Mouse (Mus musculus): ENCODE measurements at regions not wholly inside any gene's neighbourhood (a gene's known extent, or its start where the extent isn't known, plus 50 kb on each side); places are given as distances from the start of the nearest gene placed in this dataset.
"Not testable (repeated sequence)": the region's sequence is repeated elsewhere in the genome, so short reads cannot be mapped to it uniquely, and the experiment has no call there.

DNA sequence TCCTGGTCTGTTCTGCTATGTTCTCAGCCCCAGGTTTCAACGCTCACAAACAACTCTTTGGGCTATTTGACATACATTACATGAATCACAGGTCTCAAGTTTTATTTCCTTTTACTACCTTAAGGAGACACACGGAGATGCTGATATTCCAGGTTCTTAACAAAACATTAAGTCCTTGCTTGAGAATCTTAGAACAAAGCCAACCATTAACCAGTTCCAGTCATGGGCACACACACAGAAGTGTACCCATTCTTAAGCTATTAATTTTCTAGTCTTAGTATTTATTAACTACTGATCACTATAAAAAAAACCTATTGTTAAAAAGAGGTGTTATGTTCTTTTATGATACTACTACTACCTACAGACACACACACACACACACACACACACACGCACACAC is 235.7 kb downstream of the Kif20b start:
- no peak overlapping the region for H3K27ac ChIP-seq (ENCODE audit: insufficient read depth, low read depth, low read length)
- TF ChIP-seq POLR2A (IDR thresholded peaks at IDR 0.05; ENCODE audit: low read depth, low read length) (no peak), CTCF (IDR thresholded peaks at IDR 0.05; ENCODE audit: extremely low read depth, insufficient read length, insufficient replicate concordance, low read depth, low read length) (no peak)

DNA sequence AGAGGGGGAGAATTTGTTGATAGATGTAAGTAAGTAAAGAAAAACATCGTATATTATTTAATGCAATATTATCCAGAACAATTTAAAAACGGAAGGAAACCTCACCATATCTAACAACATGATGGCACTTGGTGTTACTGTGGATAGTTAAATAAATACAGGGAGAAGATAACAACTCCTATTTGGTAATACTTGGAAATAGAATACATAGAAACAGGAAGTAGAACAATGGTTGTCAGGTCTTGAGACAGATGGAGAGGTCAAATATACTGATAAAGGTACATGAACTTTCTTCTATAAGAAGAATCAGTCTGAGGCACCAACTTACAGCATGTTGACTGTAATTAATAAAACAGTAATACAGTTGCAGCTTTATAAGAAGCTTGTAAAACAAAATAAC is 242.6 kb downstream of the Kif20b start:
- TF ChIP-seq POLR2A (IDR thresholded peaks at IDR 0.05; ENCODE audit: low read depth, low read length) (no peak), CTCF (IDR thresholded peaks at IDR 0.05; ENCODE audit: extremely low read depth, insufficient read length, insufficient replicate concordance, low read depth, low read length) (no peak)
- H3K27me3 ChIP-seq (ENCODE audit: control insufficient read depth, insufficient read depth, low read length) = no peaks in the 10 kb centered on the region
- 60% methylated on average over 2 of the region's 2 CpGs for WGBS

More for the DNA sequence above, 235.7 kb downstream of the Kif20b start:
- H3K27me3 ChIP-seq (ENCODE audit: control insufficient read depth, insufficient read depth, low read length) = no peaks in the 10 kb centered on the region
- 84% methylated on average over 3 of the region's 3 CpGs for WGBS
- no peaks in the 10 kb centered on the region for H3K36me3 ChIP-seq (ENCODE audit: control insufficient read depth, insufficient read depth, low read length)
- H3K4me3 ChIP-seq (ENCODE audit: low read depth, low read length) = no peak overlapping the region
- no peaks in the 10 kb centered on the region for H3K4me1 ChIP-seq (ENCODE audit: control insufficient read depth, insufficient read depth, insufficient read length, low read length)

DNA sequence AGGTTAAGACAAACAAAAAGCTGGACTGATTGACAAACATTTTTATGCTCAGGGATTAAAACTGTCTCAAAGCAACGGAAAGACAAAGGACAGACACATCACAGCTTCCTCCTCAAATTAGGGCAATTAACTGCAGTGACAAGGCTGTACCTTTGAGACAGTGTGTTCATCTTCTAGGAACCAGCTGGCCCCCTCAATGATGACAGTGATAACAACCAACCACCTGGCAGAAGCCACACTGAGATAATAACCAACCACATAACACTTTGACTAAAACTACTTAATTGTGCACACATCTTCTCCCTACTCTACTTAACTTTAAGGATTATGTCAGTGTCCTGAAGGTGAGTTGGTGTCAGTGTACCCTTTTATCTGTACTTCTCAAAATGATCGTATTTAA is 248.4 kb downstream of the Kif20b start:
- 63% methylated on average over 2 of the region's 2 CpGs for WGBS
- H3K36me3 ChIP-seq (ENCODE audit: control insufficient read depth, insufficient read depth, low read length) = no peaks in the 10 kb centered on the region
- TF ChIP-seq POLR2A (IDR thresholded peaks at IDR 0.05; ENCODE audit: low read depth, low read length) (no peak), CTCF (IDR thresholded peaks at IDR 0.05; ENCODE audit: extremely low read depth, insufficient read length, insufficient replicate concordance, low read depth, low read length) (no peak)
- H3K4me1 ChIP-seq (ENCODE audit: control insufficient read depth, insufficient read depth, insufficient read length, low read length) = no peaks in the 10 kb centered on the region
- no peaks in the 10 kb centered on the region for H3K27me3 ChIP-seq (ENCODE audit: control insufficient read depth, insufficient read depth, low read length)
- no peak overlapping the region for H3K27ac ChIP-seq (ENCODE audit: insufficient read depth, low read depth, low read length)
- no peak overlapping the region for H3K4me3 ChIP-seq (ENCODE audit: low read depth, low read length)

More for the DNA sequence above, 242.6 kb downstream of the Kif20b start:
- Histone ChIP-seq H3K36me3 (ENCODE audit: control insufficient read depth, insufficient read depth, low read length) (no peaks in the 10 kb centered on the region), H3K4me1 (ENCODE audit: control insufficient read depth, insufficient read depth, insufficient read length, low read length) (no peaks in the 10 kb centered on the region), H3K27ac (ENCODE audit: insufficient read depth, low read depth, low read length) (no peak overlapping the region), H3K4me3 (ENCODE audit: low read depth, low read length) (no peak overlapping the region)

DNA sequence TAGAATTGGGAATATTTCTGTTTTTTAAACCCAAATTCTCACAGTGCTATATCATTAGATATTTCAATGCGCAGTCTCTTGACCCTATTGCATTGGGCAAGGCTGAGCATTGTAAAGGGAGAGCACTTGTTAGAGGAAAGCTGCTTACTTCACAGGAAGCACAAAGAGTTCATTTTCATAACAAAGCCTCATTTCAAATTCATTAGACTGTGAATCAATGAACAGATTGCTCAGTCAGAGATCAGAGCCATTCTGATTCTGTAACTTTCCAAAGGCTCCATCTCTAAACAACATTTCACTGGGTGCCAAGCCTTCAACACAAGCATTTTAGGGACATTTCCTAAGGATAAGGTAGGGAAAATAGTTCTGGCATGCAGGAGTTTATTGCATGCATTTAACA is 257.9 kb downstream of the Kif20b start:
- Histone ChIP-seq H3K27me3 (ENCODE audit: control insufficient read depth, insufficient read depth, low read length) (no peaks in the 10 kb centered on the region), H3K4me1 (ENCODE audit: control insufficient read depth, insufficient read depth, insufficient read length, low read length) (no peaks in the 10 kb centered on the region), H3K36me3 (ENCODE audit: control insufficient read depth, insufficient read depth, low read length) (no peaks in the 10 kb centered on the region), H3K27ac (ENCODE audit: insufficient read depth, low read depth, low read length) (no peak overlapping the region), H3K4me3 (ENCODE audit: low read depth, low read length) (no peak overlapping the region)
- 92% methylated on average over 1 of the region's 1 CpGs for WGBS
- TF ChIP-seq POLR2A (IDR thresholded peaks at IDR 0.05; ENCODE audit: low read depth, low read length) = no peak
- no peak for TF ChIP-seq CTCF (IDR thresholded peaks at IDR 0.05; ENCODE audit: extremely low read depth, insufficient read length, insufficient replicate concordance, low read depth, low read length)

DNA sequence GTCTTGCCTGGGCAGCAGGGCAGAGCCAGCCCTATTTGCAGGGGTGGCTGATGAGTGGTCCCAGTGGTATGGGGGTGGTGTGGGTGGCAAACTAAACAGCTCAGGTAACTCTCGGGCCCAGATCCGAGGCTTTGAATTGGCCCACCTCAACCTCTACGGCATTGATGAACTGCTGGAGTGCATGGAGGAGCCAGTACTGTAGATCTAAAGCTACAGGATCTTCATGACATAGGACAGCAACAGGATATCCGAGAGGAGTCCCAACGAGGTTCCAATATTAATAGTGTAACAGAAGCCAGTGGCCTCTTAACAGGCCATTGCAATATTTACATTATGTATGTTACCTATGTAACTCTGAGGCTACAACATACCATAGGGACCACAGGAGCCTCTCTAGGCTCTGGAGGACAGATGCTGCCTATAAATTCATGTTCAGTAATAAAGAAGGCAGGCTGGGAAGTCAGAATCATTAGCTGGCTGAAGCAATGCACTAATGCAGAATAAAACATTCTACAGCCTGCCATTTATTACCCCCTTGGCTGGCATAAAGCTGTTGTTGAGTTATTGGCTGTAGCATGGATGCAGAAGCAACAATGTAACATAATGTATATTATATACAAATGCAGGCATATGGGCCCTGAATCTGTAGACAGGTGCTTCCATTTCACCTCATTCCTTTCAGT is 283.5 kb downstream of the Kif20b start:
- TF ChIP-seq POLR2A (IDR thresholded peaks at IDR 0.05; ENCODE audit: low read depth, low read length) (no peak), CTCF (IDR thresholded peaks at IDR 0.05; ENCODE audit: extremely low read depth, insufficient read length, insufficient replicate concordance, low read depth, low read length) (no peak)
- no peak overlapping the region for H3K27ac ChIP-seq (ENCODE audit: insufficient read depth, low read depth, low read length)
- WGBS = 80% methylated on average over 5 of the region's 5 CpGs
- H3K27me3 ChIP-seq (ENCODE audit: control insufficient read depth, insufficient read depth, low read length) = no peaks in the 10 kb centered on the region
- no peak overlapping the region for H3K4me3 ChIP-seq (ENCODE audit: low read depth, low read length)
- no peaks in the 10 kb centered on the region for H3K36me3 ChIP-seq (ENCODE audit: control insufficient read depth, insufficient read depth, low read length)
- no peaks in the 10 kb centered on the region for H3K4me1 ChIP-seq (ENCODE audit: control insufficient read depth, insufficient read depth, insufficient read length, low read length)

DNA sequence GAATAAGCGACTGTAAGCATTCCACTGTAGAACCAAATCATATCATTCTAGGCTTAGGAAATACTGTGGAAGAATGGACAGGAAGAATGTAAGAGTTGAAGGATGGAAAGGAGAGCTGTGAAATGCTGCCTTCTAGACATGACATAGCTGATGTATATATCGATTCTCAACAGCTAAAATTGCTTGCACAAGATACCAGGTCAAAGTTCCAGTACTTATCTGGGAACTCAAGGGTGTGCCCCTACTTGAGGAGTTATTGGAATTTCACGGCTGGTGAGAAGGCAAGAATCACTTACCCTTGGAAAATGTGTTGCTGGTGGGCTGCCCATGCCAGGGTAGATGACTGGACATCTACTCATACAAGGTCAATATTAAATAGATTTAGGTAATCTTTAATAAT is 322.0 kb downstream of the Kif20b start:
- no peak for TF ChIP-seq POLR2A (IDR thresholded peaks at IDR 0.05; ENCODE audit: low read depth, low read length)
- no peak for TF ChIP-seq CTCF (IDR thresholded peaks at IDR 0.05; ENCODE audit: extremely low read depth, insufficient read length, insufficient replicate concordance, low read depth, low read length)
- no peak overlapping the region for H3K4me3 ChIP-seq (ENCODE audit: low read depth, low read length)
- 38% methylated on average over 3 of the region's 3 CpGs for WGBS
- no peaks in the 10 kb centered on the region for H3K36me3 ChIP-seq (ENCODE audit: control insufficient read depth, insufficient read depth, low read length)
- no peaks in the 10 kb centered on the region for H3K27me3 ChIP-seq (ENCODE audit: control insufficient read depth, insufficient read depth, low read length)
- H3K27ac ChIP-seq (ENCODE audit: insufficient read depth, low read depth, low read length) = no peak overlapping the region
- no peaks in the 10 kb centered on the region for H3K4me1 ChIP-seq (ENCODE audit: control insufficient read depth, insufficient read depth, insufficient read length, low read length)

DNA sequence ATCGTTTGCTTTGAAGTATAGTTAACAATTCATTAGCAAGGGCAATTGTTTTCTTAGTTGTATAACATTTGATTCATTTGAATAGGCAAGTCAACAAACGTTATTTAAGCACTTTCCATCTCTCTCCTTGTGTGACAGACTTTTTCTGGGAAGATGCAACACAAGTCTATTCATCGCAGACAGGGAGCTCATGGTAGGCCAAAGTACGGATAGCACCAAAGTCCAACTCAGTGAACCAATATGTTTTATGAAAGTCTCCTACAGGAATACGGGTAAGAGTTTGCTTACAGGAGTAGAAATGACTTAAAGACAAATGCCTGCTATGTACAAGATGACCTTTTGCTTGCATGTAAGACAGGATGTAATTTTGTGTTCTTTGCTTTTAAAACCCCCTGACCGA is 325.4 kb downstream of the Kif20b start:
- Histone ChIP-seq H3K4me3 (ENCODE audit: low read depth, low read length) (no peak overlapping the region), H3K27ac (ENCODE audit: insufficient read depth, low read depth, low read length) (no peak overlapping the region), H3K4me1 (ENCODE audit: control insufficient read depth, insufficient read depth, insufficient read length, low read length) (no peaks in the 10 kb centered on the region), H3K27me3 (ENCODE audit: control insufficient read depth, insufficient read depth, low read length) (no peaks in the 10 kb centered on the region), H3K36me3 (ENCODE audit: control insufficient read depth, insufficient read depth, low read length) (no peaks in the 10 kb centered on the region)
- WGBS = 77% methylated on average over 6 of the region's 6 CpGs
- TF ChIP-seq CTCF (IDR thresholded peaks at IDR 0.05; ENCODE audit: extremely low read depth, insufficient read length, insufficient replicate concordance, low read depth, low read length) = no peak
- TF ChIP-seq POLR2A (IDR thresholded peaks at IDR 0.05; ENCODE audit: low read depth, low read length) = no peak

DNA sequence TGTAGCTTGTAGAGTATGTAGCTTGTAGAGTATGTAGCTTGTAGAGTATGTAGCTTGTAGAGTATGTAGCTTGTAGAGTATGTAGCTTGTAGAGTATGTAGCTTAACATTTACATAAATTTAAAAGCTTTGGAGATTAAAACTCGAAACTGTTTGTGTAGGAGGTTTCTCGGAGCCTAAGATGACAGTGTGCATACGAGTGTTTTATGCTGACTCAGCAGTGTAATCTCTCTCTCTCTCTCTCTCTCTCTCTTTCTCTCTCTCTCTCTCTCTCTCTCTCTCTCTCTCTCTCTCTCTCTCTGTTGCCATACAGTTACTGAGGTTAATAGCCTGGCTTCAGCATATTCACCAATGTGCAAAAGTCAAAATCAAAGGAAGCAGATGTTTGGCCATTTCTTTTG is 336.5 kb downstream of the Kif20b start:
- not testable (repeated sequence) for H3K27me3 ChIP-seq (ENCODE audit: control insufficient read depth, insufficient read depth, low read length); H3K4me3 ChIP-seq (ENCODE audit: low read depth, low read length); H3K27ac ChIP-seq (ENCODE audit: insufficient read depth, low read depth, low read length); H3K4me1 ChIP-seq (ENCODE audit: control insufficient read depth, insufficient read depth, insufficient read length, low read length); H3K36me3 ChIP-seq (ENCODE audit: control insufficient read depth, insufficient read depth, low read length)
- WGBS = 80% methylated on average over 3 of the region's 3 CpGs
